Mouse (Mus musculus): Measurements from ENCODE around the gene Lmntd1. TPM values are rescaled to one million over a fixed set of nuclear protein-coding genes. Genes with fewer than 3 reads are reported as not detected.
A peak's percentile ranks its signal among the peaks of the same experiment; 100 is the strongest.

Lmntd1 gene
- 1.6 and 1.8 TPM in 2 replicates for polyA plus RNA-seq (2015; fragmentation: Nextera tagmentation; extraction: Ambion mirVana)

DNA sequence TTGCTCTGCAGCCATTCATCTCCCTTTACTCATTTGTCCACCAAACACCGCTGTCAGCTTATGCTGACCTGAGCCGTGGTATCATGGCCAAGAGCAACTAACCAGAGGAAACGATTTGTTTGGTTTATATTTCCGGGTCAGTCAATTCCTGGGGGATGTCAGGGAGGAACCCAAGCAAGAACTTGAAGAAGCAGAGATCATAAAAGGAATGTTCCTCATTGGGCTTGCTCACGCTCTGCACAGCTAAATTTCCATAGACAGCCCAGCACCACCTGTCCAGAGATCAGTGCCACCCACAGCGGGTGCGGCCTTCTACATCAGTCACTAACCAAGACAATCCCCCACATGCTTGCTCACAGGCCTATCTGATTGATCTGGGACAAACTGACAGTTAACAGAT is at the start of gene Lmntd1:
Gene Lmntd1, minus strand, starts transcription at position 101 of the 400 bp plus-strand sequence.
- no peak; the same call in 1 of the 2 replicates for ATAC-seq (ENCODE audit: low FRiP score, low TSS enrichment)
- Histone ChIP-seq H3K4me2 (replicated peaks; ENCODE audit: low read depth, low read length) (no peak within 1 kb of the TSS; the same call in 1 of the 2 replicates), H3K36me3 (ENCODE audit: insufficient read depth, low read length) (no peaks in the 10 kb centered on the region), H3K27ac (ENCODE audit: low read length) (no peak within 1 kb of the TSS), H3K9me3 (ENCODE audit: low read length) (no peaks in the 10 kb centered on the region), H3K9ac (replicated peaks; ENCODE audit: low read length) (no peak within 1 kb of the TSS), H3K4me1 (ENCODE audit: insufficient read depth, low read length) (peaks cover 14% of the 10 kb centered on the region; the same call in 1 of the 2 replicates), H3K27me3 (ENCODE audit: insufficient read depth, low read length) (no peaks in the 10 kb centered on the region), H3K4me3 (ENCODE audit: low read length) (no peak within 1 kb of the TSS)
- 29% methylated on average over 7 of the region's 7 CpGs for WGBS

GRCm38 (mm10) chr6:145660943-145661342 is 46.8 kb upstream of the Lmntd1 start:
- Histone ChIP-seq H3K4me2 (replicated peaks; ENCODE audit: low read depth, low read length) (no peak overlapping the region), H3K9me3 (ENCODE audit: low read length) (peaks cover 5% of the 10 kb centered on the region; the same call in 1 of the 2 replicates), H3K9ac (replicated peaks; ENCODE audit: low read length) (no peak overlapping the region), H3K4me3 (ENCODE audit: low read length) (no peak overlapping the region), H3K27me3 (ENCODE audit: insufficient read depth, low read length) (no peaks in the 10 kb centered on the region), H3K36me3 (ENCODE audit: insufficient read depth, low read length) (no peaks in the 10 kb centered on the region), H3K27ac (ENCODE audit: low read length) (no peak overlapping the region), H3K4me1 (ENCODE audit: insufficient read depth, low read length) (0 out of 2 replicates have a peak, but pooled peaks cover 3% of the 10 kb centered on the region)
- no peak for ATAC-seq (ENCODE audit: low FRiP score, low TSS enrichment)
- 60% methylated on average over 11 of the region's 11 CpGs for WGBS

GRCm38 (mm10) chr6:145659116-145659515 is 45.0 kb upstream of the Lmntd1 start:
- 74% methylated on average over 6 of the region's 6 CpGs for WGBS

DNA sequence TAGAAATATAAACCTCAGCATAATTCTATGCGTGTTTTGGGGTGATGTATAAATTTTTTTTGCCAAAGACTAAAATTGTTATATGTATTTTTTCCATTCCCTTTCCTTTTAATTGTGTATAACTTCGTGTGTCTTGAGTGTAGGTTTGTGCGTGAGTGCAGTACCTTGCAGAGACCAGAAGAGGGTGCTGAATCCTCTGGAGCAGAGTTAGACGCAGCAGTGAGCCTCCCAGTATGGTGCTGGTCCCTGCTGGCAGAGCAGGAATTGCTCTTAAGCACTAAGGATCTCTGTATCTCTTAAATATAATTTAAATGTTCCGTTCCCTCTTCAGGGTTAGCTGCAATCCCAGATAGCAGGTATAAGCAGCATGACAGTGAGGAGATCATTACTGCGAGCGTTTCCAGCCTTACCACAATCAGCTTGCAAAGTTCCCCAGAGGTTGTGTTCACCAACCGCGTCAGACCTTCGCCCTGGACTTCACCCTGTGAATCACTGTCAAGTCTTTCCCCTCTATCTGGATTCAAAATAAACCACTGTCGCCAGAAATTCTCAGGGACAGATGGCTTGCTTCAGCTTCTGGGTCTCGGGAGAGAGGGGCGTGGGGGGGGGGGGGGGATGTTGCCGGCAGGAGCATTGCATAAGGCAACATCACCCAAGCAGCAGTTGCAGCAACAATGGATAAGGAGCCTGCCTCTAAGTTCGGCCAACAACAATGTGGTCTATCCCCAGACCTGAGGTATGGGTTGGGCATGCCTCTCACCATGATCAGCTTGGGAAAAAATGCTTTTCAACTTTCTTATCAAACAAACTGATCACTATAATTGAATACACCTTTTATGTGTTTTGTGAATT is 42.8 kb upstream of the Lmntd1 start:
- Histone ChIP-seq H3K4me2 (replicated peaks; ENCODE audit: low read depth, low read length) (no peak overlapping the region), H3K27ac (ENCODE audit: low read length) (no peak overlapping the region), H3K36me3 (ENCODE audit: insufficient read depth, low read length) (no peaks in the 10 kb centered on the region), H3K4me3 (ENCODE audit: low read length) (no peak overlapping the region), H3K9me3 (ENCODE audit: low read length) (peaks cover 3% of the 10 kb centered on the region; the same call in 1 of the 2 replicates), H3K27me3 (ENCODE audit: insufficient read depth, low read length) (no peaks in the 10 kb centered on the region), H3K4me1 (ENCODE audit: insufficient read depth, low read length) (0 out of 2 replicates have a peak, but pooled peaks cover 3% of the 10 kb centered on the region), H3K9ac (replicated peaks; ENCODE audit: low read length) (no peak overlapping the region)
- ATAC-seq (ENCODE audit: low FRiP score, low TSS enrichment), result 0 out of 2 replicates have a peak, but pooled peaks have one; percentile 9
- 60% methylated on average over 14 of the region's 15 CpGs for WGBS

More at GRCm38 (mm10) chr6:145659116-145659515, 45.0 kb upstream of the Lmntd1 start:
- Histone ChIP-seq H3K4me1 (ENCODE audit: insufficient read depth, low read length) (0 out of 2 replicates have a peak, but pooled peaks cover 3% of the 10 kb centered on the region), H3K27ac (ENCODE audit: low read length) (no peak overlapping the region), H3K27me3 (ENCODE audit: insufficient read depth, low read length) (no peaks in the 10 kb centered on the region), H3K4me3 (ENCODE audit: low read length) (no peak overlapping the region), H3K9ac (replicated peaks; ENCODE audit: low read length) (no peak overlapping the region), H3K36me3 (ENCODE audit: insufficient read depth, low read length) (no peaks in the 10 kb centered on the region), H3K9me3 (ENCODE audit: low read length) (peaks cover 3% of the 10 kb centered on the region; the same call in 1 of the 2 replicates), H3K4me2 (replicated peaks; ENCODE audit: low read depth, low read length) (no peak overlapping the region)
- no peak for ATAC-seq (ENCODE audit: low FRiP score, low TSS enrichment)

GRCm38 (mm10) chr6:145655678-145656077 is 41.6 kb upstream of the Lmntd1 start:
- no peak overlapping the region for H3K9ac ChIP-seq (replicated peaks; ENCODE audit: low read length)
- H3K9me3 ChIP-seq (ENCODE audit: low read length), result peaks cover 3% of the 10 kb centered on the region; the same call in 1 of the 2 replicates
- no peak overlapping the region for H3K4me3 ChIP-seq (ENCODE audit: low read length)
- H3K27me3 ChIP-seq (ENCODE audit: insufficient read depth, low read length), result no peaks in the 10 kb centered on the region
- H3K4me1 ChIP-seq (ENCODE audit: insufficient read depth, low read length), result no peaks in the 10 kb centered on the region
- no peak overlapping the region for H3K27ac ChIP-seq (ENCODE audit: low read length)
- WGBS, result 75% methylated on average over 1 of the region's 1 CpGs
- no peak for ATAC-seq (ENCODE audit: low FRiP score, low TSS enrichment)
- no peak overlapping the region for H3K4me2 ChIP-seq (replicated peaks; ENCODE audit: low read depth, low read length)
- no peaks in the 10 kb centered on the region for H3K36me3 ChIP-seq (ENCODE audit: insufficient read depth, low read length)

DNA sequence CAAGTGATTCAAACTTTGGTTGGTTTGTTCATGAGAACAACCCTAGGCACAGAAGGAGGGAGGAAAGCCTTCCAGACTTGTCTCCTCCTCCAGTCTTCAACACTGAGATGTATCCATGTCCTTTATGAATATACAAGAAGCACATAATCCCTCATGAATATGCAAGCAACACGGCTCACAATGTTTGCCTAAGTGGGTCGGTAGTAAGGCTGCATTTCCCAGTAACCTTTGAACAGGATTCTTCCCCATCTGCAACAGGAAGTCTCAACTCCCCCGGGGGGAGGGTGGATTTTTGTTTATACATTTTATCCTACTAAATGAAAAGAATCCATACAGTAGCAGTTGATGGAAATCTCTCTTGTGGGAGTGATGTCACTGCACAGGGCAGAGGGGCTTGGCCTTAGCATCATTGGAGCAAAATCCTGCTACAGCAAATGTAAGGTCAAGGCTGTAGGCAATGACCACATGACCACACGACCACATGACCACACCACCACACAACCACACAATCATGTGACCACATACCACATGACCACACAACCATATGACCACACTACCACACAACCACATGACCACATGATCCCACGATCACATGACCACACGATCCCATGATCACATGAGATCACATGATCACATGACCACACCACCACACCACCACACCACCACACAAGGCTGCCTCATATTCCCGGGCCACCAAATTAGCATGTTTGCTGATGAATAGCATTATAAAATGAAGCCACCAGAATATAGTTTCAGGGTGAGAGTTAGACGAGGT is 40.1 kb upstream of the Lmntd1 start:
- no peaks in the 10 kb centered on the region for H3K27me3 ChIP-seq (ENCODE audit: insufficient read depth, low read length)
- no peaks in the 10 kb centered on the region for H3K4me1 ChIP-seq (ENCODE audit: insufficient read depth, low read length)
- no peak overlapping the region for H3K4me2 ChIP-seq (replicated peaks; ENCODE audit: low read depth, low read length)
- no peaks in the 10 kb centered on the region for H3K36me3 ChIP-seq (ENCODE audit: insufficient read depth, low read length)
- H3K9me3 ChIP-seq (ENCODE audit: low read length), result peaks cover 3% of the 10 kb centered on the region; the same call in 1 of the 2 replicates
- no peak overlapping the region for H3K27ac ChIP-seq (ENCODE audit: low read length)
- no peak overlapping the region for H3K4me3 ChIP-seq (ENCODE audit: low read length)
- 75% methylated on average over 8 of the region's 8 CpGs for WGBS
- H3K9ac ChIP-seq (replicated peaks; ENCODE audit: low read length), result no peak overlapping the region
- ATAC-seq (ENCODE audit: low FRiP score, low TSS enrichment), result no peak

DNA sequence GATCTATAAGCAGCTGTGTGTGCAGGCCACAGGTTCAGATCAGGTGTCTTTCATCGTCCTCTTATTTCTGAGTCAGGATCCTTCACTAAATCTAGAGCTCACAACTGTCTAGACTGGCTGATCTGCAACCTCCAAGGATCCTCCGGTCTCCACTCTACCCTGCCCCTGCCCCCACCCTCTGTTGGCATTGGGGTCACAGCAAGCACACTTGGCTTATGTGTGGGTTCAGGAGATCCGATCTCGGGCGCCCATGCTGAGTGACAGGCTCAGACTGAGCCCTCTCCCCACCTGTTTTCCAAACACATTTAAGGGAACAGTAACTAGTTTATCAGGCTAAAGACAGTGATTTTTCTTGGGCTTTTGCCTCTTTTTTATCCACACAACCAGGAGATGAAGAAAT is 39.5 kb upstream of the Lmntd1 start:
- H3K4me3 ChIP-seq (ENCODE audit: low read length), result no peak overlapping the region
- H3K9ac ChIP-seq (replicated peaks; ENCODE audit: low read length), result no peak overlapping the region
- peaks cover 3% of the 10 kb centered on the region; the same call in 1 of the 2 replicates for H3K9me3 ChIP-seq (ENCODE audit: low read length)
- 72% methylated on average over 5 of the region's 5 CpGs for WGBS
- H3K36me3 ChIP-seq (ENCODE audit: insufficient read depth, low read length), result no peaks in the 10 kb centered on the region
- H3K4me2 ChIP-seq (replicated peaks; ENCODE audit: low read depth, low read length), result no peak overlapping the region
- no peak overlapping the region for H3K27ac ChIP-seq (ENCODE audit: low read length)
- no peaks in the 10 kb centered on the region for H3K27me3 ChIP-seq (ENCODE audit: insufficient read depth, low read length)
- ATAC-seq (ENCODE audit: low FRiP score, low TSS enrichment), result no peak
- H3K4me1 ChIP-seq (ENCODE audit: insufficient read depth, low read length), result no peaks in the 10 kb centered on the region

- no peak for ATAC-seq (ENCODE audit: low FRiP score, low TSS enrichment)
- peaks cover 3% of the 10 kb centered on the region; the same call in 1 of the 2 replicates for H3K9me3 ChIP-seq (ENCODE audit: low read length)
- H3K27ac ChIP-seq (ENCODE audit: low read length), result no peak overlapping the region
- H3K4me1 ChIP-seq (ENCODE audit: insufficient read depth, low read length), result no peaks in the 10 kb centered on the region
- no peaks in the 10 kb centered on the region for H3K27me3 ChIP-seq (ENCODE audit: insufficient read depth, low read length)
- no peak overlapping the region for H3K9ac ChIP-seq (replicated peaks; ENCODE audit: low read length)
- WGBS, result 77% methylated on average over 5 of the region's 5 CpGs
- H3K36me3 ChIP-seq (ENCODE audit: insufficient read depth, low read length), result no peaks in the 10 kb centered on the region
- no peak overlapping the region for H3K4me2 ChIP-seq (replicated peaks; ENCODE audit: low read depth, low read length)
- H3K4me3 ChIP-seq (ENCODE audit: low read length), result no peak overlapping the region
Observed at GRCm38 (mm10) chr6:145652986-145653385, 38.9 kb upstream of the Lmntd1 start.

DNA sequence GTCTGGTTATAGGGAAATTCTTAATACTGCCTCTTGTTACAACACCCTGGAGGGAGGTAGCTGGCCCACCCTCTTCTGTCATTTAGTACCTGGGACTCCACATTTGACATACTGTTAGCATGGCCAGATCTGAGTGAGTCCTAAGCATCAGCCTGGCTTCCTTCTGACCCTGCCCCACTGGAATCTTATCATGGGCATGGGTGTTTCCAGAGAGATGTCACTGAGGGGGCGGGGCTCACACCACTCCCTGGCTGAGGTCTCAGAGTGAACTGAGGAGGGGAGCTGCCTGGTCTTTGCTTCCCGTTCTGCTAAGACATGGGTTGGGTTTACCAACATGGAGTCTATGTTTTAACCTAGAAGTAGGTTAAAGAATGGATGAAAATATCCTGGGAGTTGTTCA is 37.9 kb upstream of the Lmntd1 start:
- no peak overlapping the region for H3K9ac ChIP-seq (replicated peaks; ENCODE audit: low read length)
- no peak overlapping the region for H3K4me2 ChIP-seq (replicated peaks; ENCODE audit: low read depth, low read length)
- no peaks in the 10 kb centered on the region for H3K4me1 ChIP-seq (ENCODE audit: insufficient read depth, low read length)
- H3K4me3 ChIP-seq (ENCODE audit: low read length), result no peak overlapping the region
- WGBS, result 78% methylated on average over 2 of the region's 2 CpGs
- no peaks in the 10 kb centered on the region for H3K36me3 ChIP-seq (ENCODE audit: insufficient read depth, low read length)
- no peaks in the 10 kb centered on the region for H3K27me3 ChIP-seq (ENCODE audit: insufficient read depth, low read length)
- peaks cover 3% of the 10 kb centered on the region; the same call in 1 of the 2 replicates for H3K9me3 ChIP-seq (ENCODE audit: low read length)
- ATAC-seq (ENCODE audit: low FRiP score, low TSS enrichment), result no peak
- H3K27ac ChIP-seq (ENCODE audit: low read length), result no peak overlapping the region

All from kidney, embryonic 16.5 days (tissue).